Mouse (Mus musculus): Measurements from ENCODE around the gene Fam122b.

The Fam122b gene

GRCm38 (mm10) chrX:53201616-53202015, 68.0 kb downstream of the Fam122b start:
- DNase-seq (ENCODE audit: low read depth, low spot score), result no peak

- DNase-seq (ENCODE audit: low read depth, low spot score), result no peak
Measured at GRCm38 (mm10) chrX:53197681-53198080, 71.9 kb downstream of the Fam122b start.

DNA sequence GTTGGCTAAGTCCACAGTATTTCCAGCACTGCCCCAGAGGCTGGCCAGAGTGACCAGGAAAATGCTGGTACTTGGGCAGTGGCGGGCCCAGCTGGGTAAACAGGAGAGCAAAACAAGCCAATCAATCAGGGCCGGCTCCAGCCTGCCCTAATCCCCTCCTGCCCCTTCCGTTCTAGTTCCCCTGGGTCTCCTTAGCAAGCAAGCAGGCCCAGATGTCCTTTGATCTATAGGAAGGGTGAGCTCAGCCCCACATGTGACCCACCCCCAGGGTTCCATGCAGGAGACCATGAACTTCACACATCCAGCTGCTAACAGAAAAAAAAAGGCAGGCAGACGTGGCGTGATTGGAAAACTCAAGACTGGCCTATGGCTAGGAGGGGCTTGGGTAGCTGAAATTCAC, 73.2 kb downstream of the Fam122b start:
- no peak for DNase-seq (ENCODE audit: low read depth, low spot score)

Measured in WW6 (cell line).